Mouse (Mus musculus) induced T-regulatory cell, adult 2 months (primary cell): ENCODE data around the gene Mgme1.

Experiments used
- DNase-seq: peaks from one replicate; pipeline ENCODE4 v3.0.0-alpha.2; 2012; ENCODE audit warnings: low read depth

The Mgme1 gene

DNA sequence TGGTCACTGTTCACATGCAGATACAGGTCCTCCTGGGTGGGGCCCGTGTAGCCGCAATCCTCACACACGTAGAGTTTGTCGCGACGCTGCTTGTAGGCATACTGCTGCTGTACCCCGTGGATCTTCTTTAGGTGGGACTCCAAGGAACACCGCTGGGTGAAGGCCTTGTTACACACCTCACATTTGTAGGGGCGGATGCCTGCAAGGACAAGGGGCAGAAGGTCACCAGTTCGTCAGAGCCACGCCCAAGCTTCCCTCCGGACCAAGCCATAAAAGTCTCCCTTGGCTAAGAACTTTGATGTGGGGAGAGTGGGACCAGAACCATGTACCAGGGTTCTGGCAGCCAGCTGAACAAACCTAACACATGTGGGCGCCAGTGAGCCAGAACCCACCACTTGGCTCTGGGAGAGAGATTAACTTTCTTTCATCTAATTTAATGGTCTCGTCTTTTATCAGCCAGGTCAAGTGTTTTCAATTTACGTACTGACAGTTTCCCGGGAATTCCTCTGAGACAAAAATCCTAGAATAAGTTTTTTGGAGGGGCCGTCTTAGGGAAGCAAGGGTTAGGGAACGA is 35.3 kb downstream of the Mgme1 start:
- DNase-seq: no peak

GRCm38 (mm10) chr2:144308561-144308960 is 38.1 kb downstream of the Mgme1 start:
- no peak for DNase-seq

DNA sequence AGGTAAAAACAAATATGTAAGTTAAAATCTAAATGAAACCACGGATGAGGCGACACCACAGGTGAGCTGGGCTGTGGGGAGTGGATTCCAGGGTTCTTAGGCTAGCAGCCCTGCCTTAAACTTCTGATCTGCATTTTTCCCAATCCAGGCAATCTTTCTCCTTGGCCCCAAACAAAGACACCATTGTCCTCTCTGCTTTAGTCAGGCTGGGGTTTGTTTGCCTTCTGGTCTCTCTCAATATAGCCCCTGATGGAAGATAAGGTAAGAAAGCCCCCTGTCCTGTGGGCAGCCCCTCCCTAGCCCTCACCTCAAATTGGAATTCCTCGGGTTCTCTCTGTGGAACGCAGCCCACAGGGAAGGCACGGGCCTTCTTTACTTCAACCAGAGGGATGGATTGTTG is 39.8 kb downstream of the Mgme1 start:
- DNase-seq: no peak

DNA sequence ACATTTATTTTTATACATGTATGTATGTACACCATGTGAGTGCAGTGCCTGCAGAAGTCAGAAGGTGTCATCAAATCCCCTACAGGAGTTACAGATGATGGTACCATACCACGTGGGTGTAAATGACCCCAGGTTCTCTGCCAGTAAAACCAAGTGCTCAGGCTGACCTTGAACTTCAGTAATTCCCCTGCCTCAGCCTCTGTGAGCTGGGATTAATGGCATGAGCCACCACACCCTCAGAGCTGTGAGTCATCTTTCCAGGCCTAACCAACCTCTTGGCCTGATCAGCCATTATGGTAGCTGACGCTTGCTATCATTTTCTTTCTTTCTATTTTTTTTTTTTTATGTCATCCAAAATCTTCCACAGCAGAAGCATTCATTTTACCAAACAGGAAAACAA is 40.9 kb downstream of the Mgme1 start:
- DNase-seq: no peak

- DNase-seq: no peak
Measured at GRCm38 (mm10) chr2:144324218-144324617, 53.8 kb downstream of the Mgme1 start.

DNA sequence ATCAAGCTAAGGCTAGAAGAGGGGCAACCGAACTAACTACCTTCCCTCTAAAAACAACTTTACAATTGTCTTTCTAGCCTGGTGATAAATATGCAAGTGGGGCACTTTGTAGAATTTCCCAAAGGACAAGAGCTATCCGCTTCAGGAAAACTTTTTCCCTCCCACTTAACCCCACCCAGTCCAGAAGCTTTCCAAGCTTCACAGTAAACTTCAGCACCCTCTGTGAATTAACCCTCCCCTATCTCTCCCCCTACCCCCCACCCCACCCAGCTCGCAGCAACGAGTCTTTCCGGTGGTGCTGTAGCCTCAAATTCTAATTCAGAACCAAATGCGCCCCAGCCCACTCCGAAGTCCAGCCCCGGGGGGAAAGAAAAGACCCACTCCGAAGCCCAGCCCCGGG is 59.0 kb downstream of the Mgme1 start:
- DNase-seq: no peak

- DNase-seq: no peak
Measured at GRCm38 (mm10) chr2:144329937-144330336, 59.5 kb downstream of the Mgme1 start.

- no peak for DNase-seq
Measured at GRCm38 (mm10) chr2:144330352-144330959, 60.0 kb downstream of the Mgme1 start.
